Mouse (Mus musculus) thymus, postnatal 0 days (tissue): ENCODE data around the gene Bysl. TPM values are rescaled to one million over a fixed set of nuclear protein-coding genes. Genes with fewer than 3 reads are reported as not detected.
A peak's percentile ranks its signal among the peaks of the same experiment; 100 is the strongest.
"Not testable (repeated sequence)": the region's sequence is repeated elsewhere in the genome, so short reads cannot be mapped to it uniquely, and the experiment has no call there.

Experiments used
- DNase-seq: peaks from one replicate; pipeline ENCODE4 v3.0.0-alpha.2; 2015; ENCODE audit warnings: low spot score
- polyA plus RNA-seq: library from polyadenylated mRNA; unstranded; fragments of >200 nt; fragmentation: Nextera tagmentation; extraction: Ambion mirVana; gene quantifications from 2 replicates; pipeline ENCODE4 v1.2.1, GENCODE M21; 2015

Bysl gene
- polyA plus RNA-seq, 1 experiment from 2014 or later = 22.4 TPM

- DNase-seq = no peak
These were observed 7.4 kb upstream of the Bysl start for GRCm38 (mm10) chr17:47618556-47619311.

- no peak for DNase-seq
These were observed 6.5 kb upstream of the Bysl start for GRCm38 (mm10) chr17:47617605-47618307.

- DNase-seq = no peak
These were observed 5.4 kb upstream of the Bysl start for GRCm38 (mm10) chr17:47616652-47617051.

- no peak for DNase-seq
These were observed 4.8 kb upstream of the Bysl start for GRCm38 (mm10) chr17:47616119-47616518.

- DNase-seq = no peak
These were observed 2.7 kb upstream of the Bysl start for GRCm38 (mm10) chr17:47614018-47614417.

- DNase-seq = no peak
These were observed 330 bp upstream of the Bysl start for GRCm38 (mm10) chr17:47611661-47611982.

- DNase-seq = no peak
These were observed 2.1 kb downstream of the Bysl start for GRCm38 (mm10) chr17:47609182-47609581.

- peak; percentile 51 for DNase-seq
These were observed 5.1 kb downstream of the Bysl start for GRCm38 (mm10) chr17:47606220-47606619.

- DNase-seq = no peak
These were observed 9.0 kb downstream of the Bysl start for GRCm38 (mm10) chr17:47602289-47602688.

GRCm38 (mm10) chr17:47601389-47601755 is 9.9 kb downstream of the Bysl start:
- no peak for DNase-seq

GRCm38 (mm10) chr17:47600601-47601388 is 10.5 kb downstream of the Bysl start:
- DNase-seq = peak; percentile 81

- peak; percentile 49 for DNase-seq
These were observed 11.6 kb downstream of the Bysl start for GRCm38 (mm10) chr17:47599511-47600297.

GRCm38 (mm10) chr17:47598580-47599304 is 12.6 kb downstream of the Bysl start:
- DNase-seq = not testable (repeated sequence)

- peak; percentile 75 for DNase-seq
These were observed 13.3 kb downstream of the Bysl start for GRCm38 (mm10) chr17:47597838-47598579.

GRCm38 (mm10) chr17:47597261-47597660 is 14.0 kb downstream of the Bysl start:
- DNase-seq = no peak

- DNase-seq = no peak
These were observed 14.5 kb downstream of the Bysl start for GRCm38 (mm10) chr17:47596839-47597164.

GRCm38 (mm10) chr17:47596162-47596838 is 15.0 kb downstream of the Bysl start:
- DNase-seq = no peak

GRCm38 (mm10) chr17:47595248-47596161 is 15.8 kb downstream of the Bysl start:
- DNase-seq = peak; percentile 78

- DNase-seq = no peak
These were observed 16.4 kb downstream of the Bysl start for GRCm38 (mm10) chr17:47594969-47595247.
